Mouse (Mus musculus): Measurements from ENCODE around the gene Sox5. TPM values are rescaled to one million over a fixed set of nuclear protein-coding genes. Genes with fewer than 3 reads are reported as not detected.
A peak's percentile ranks its signal among the peaks of the same experiment; 100 is the strongest.

Sox5 gene
- total RNA-seq, 2 experiments from 2014 or later: 138 to 165 TPM

- intact Hi-C loops (cut with DNase I): no loop called here
- DNase-seq: no peak
These were observed 185.1 kb downstream of the Sox5 start for GRCm38 (mm10) chr6:144596536-144597210.

GRCm38 (mm10) chr6:144584854-144585253, 196.9 kb downstream of the Sox5 start:
- intact Hi-C loops (cut with DNase I): no loop called here
- DNase-seq: no peak

GRCm38 (mm10) chr6:144584074-144584840, 197.5 kb downstream of the Sox5 start:
- intact Hi-C loops (cut with DNase I): no loop called here

GRCm38 (mm10) chr6:144579301-144579700, 202.5 kb downstream of the Sox5 start:
- intact Hi-C loops (cut with DNase I): no loop called here
- no peak for DNase-seq

More at GRCm38 (mm10) chr6:144584074-144584840, 197.5 kb downstream of the Sox5 start:
- no peak for DNase-seq

- no peak for DNase-seq
- intact Hi-C loops (cut with DNase I): no loop called here
These were observed 210.9 kb downstream of the Sox5 start for GRCm38 (mm10) chr6:144570850-144571249.

- intact Hi-C loops (cut with DNase I): no loop called here
- no peak for DNase-seq
These were observed 215.9 kb downstream of the Sox5 start for GRCm38 (mm10) chr6:144565827-144566226.

- intact Hi-C loops (cut with DNase I): no loop called here
These were observed 220.1 kb downstream of the Sox5 start for GRCm38 (mm10) chr6:144561718-144562117.

GRCm38 (mm10) chr6:144560211-144560610, 221.6 kb downstream of the Sox5 start:
- intact Hi-C loops (cut with DNase I): no loop called here
- no peak for DNase-seq

More at GRCm38 (mm10) chr6:144561718-144562117, 220.1 kb downstream of the Sox5 start:
- DNase-seq: no peak

GRCm38 (mm10) chr6:144553476-144553875, 228.3 kb downstream of the Sox5 start:
- DNase-seq: no peak
- intact Hi-C loops (cut with DNase I): no loop called here

- no peak for DNase-seq
- intact Hi-C loops (cut with DNase I): no loop called here
These were observed 232.8 kb downstream of the Sox5 start for GRCm38 (mm10) chr6:144548991-144549390.

GRCm38 (mm10) chr6:144547141-144547540, 234.6 kb downstream of the Sox5 start:
- DNase-seq: no peak
- intact Hi-C loops (cut with DNase I): no loop called here

- DNase-seq: no peak
- intact Hi-C loops (cut with DNase I): no loop called here
These were observed 236.2 kb downstream of the Sox5 start for GRCm38 (mm10) chr6:144545549-144545948.

- no peak for DNase-seq
- intact Hi-C loops (cut with DNase I): no loop called here
These were observed 240.5 kb downstream of the Sox5 start for GRCm38 (mm10) chr6:144541316-144541715.

GRCm38 (mm10) chr6:144539439-144540192, 242.2 kb downstream of the Sox5 start:
- DNase-seq: no peak
- intact Hi-C loops (cut with DNase I): no loop called here

- intact Hi-C loops (cut with DNase I): no loop called here
- no peak for DNase-seq
These were observed 258.3 kb downstream of the Sox5 start for GRCm38 (mm10) chr6:144523479-144523878.

GRCm38 (mm10) chr6:144518811-144519210, 263.0 kb downstream of the Sox5 start:
- intact Hi-C loops (cut with DNase I): no loop called here
- DNase-seq: no peak

GRCm38 (mm10) chr6:144515905-144516304, 265.9 kb downstream of the Sox5 start:
- intact Hi-C loops (cut with DNase I): no loop called here
- DNase-seq: no peak

- intact Hi-C loops (cut with DNase I): no loop called here
- DNase-seq: peak; percentile 53
These were observed 268.0 kb downstream of the Sox5 start for GRCm38 (mm10) chr6:144513761-144514160.

GRCm38 (mm10) chr6:144511925-144512324, 269.9 kb downstream of the Sox5 start:
- no peak for DNase-seq
- intact Hi-C loops (cut with DNase I): no loop called here

- intact Hi-C loops (cut with DNase I): no loop called here
- no peak for DNase-seq
These were observed 271.6 kb downstream of the Sox5 start for GRCm38 (mm10) chr6:144510147-144510546.

- intact Hi-C loops (cut with DNase I): no loop called here
- DNase-seq: no peak
These were observed 277.6 kb downstream of the Sox5 start for GRCm38 (mm10) chr6:144504197-144504551.

Data from left cerebral cortex, postnatal 4 days (tissue).